Mouse (Mus musculus) MEL (cell line): ENCODE results near the gene Rnf126.

Experiments
- CHD2 ChIP-seq: IDR thresholded peaks from 2 replicates; pipeline ENCODE4 v1.6.1; 2011; ENCODE audit warnings: low read length, improper control_type of control experiment
- CTCF ChIP-seq, 3 experiments: IDR thresholded peaks in 2 of 3; conservative IDR thresholded peaks in 1 of 3; 2 replicates each; pipeline ENCODE4 v1.5.1; 2011 to 2012; ENCODE audit warnings: low read length in 3 of 3, low read depth in 2 of 3, mild to moderate bottlenecking in 2 of 3, improper control_type of control experiment in 1 of 3, inconsistent platforms in 1 of 3, mixed read lengths in 1 of 3, moderate library complexity in 1 of 3; ENCODE audit not compliant: control insufficient read depth in 1 of 3, insufficient read depth in 1 of 3, poor library complexity in 1 of 3, severe bottlenecking in 1 of 3
- ELF1 ChIP-seq: IDR thresholded peaks from 2 replicates; pipeline ENCODE4 v1.6.1; 2014; ENCODE audit warnings: low read depth, mild to moderate bottlenecking, inconsistent platforms, low read length, improper control_type of control experiment, moderate library complexity
- ETS1 ChIP-seq: IDR thresholded peaks from 2 replicates; pipeline ENCODE4 v1.6.1; 2012; ENCODE audit warnings: low read depth, mild to moderate bottlenecking, inconsistent platforms, low read length, improper control_type of control experiment, moderate library complexity
- HCFC1 ChIP-seq: IDR thresholded peaks from 2 replicates; pipeline ENCODE4 v1.6.1; 2012; ENCODE audit warnings: low read depth, mild to moderate bottlenecking, inconsistent platforms, low read length, improper control_type of control experiment, moderate library complexity
- MAZ ChIP-seq: IDR thresholded peaks from 2 replicates; pipeline ENCODE4 v1.6.1; 2012; ENCODE audit warnings: low read depth, mild to moderate bottlenecking, inconsistent platforms, low read length, improper control_type of control experiment
- POLR2A ChIP-seq, 2 experiments: IDR thresholded peaks; 2 replicates each; pipeline ENCODE4 v1.6.1; 2011 to 2012; ENCODE audit warnings: low read length in 2 of 2, mild to moderate bottlenecking in 2 of 2, control low read depth in 1 of 2, improper control_type of control experiment in 1 of 2, low read depth in 1 of 2, moderate library complexity in 1 of 2; ENCODE audit not compliant: control insufficient read depth in 1 of 2, insufficient read depth in 1 of 2, poor library complexity in 1 of 2
- UBTF ChIP-seq: IDR thresholded peaks from 2 replicates; pipeline ENCODE4 v1.6.1; 2012; ENCODE audit warnings: low read depth, mild to moderate bottlenecking, inconsistent platforms, low read length, improper control_type of control experiment, moderate library complexity, borderline replicate concordance; ENCODE audit not compliant: insufficient read depth
- USF1 ChIP-seq: IDR thresholded peaks from 2 replicates; pipeline ENCODE4 v1.6.1; 2014; ENCODE audit warnings: low read depth, mild to moderate bottlenecking, inconsistent platforms, low read length, improper control_type of control experiment, moderate library complexity

GRCm38 (mm10) chr10:79795905-79796304, 29.2 kb upstream of the Rnf126 start:
- TF ChIP-seq CTCF (IDR thresholded peaks at IDR 0.05 in 2 of 3, conservative IDR thresholded peaks at IDR 0.05 in 1 of 3; ENCODE audit: control insufficient read depth in 1 of 3, insufficient read depth in 1 of 3, low read depth in 2 of 3, low read length in 3 of 3, poor library complexity in 1 of 3, severe bottlenecking in 1 of 3), result peak in 2 of 3 experiments; percentile 21 to 30; a peak in 4 of 6 replicates
- no peak for TF ChIP-seq HCFC1
- no peak for TF ChIP-seq USF1
- TF ChIP-seq CHD2, result no peak
- no peak for TF ChIP-seq ETS1
- TF ChIP-seq POLR2A (IDR thresholded peaks at IDR 0.05; ENCODE audit: control insufficient read depth in 1 of 2, insufficient read depth in 1 of 2, low read depth in 1 of 2, low read length in 2 of 2, poor library complexity in 1 of 2), result no peak
- no peak for TF ChIP-seq ELF1
- TF ChIP-seq UBTF, result no peak
- TF ChIP-seq MAZ, result no peak
